Mouse (Mus musculus): Measurements from ENCODE around the gene Gmeb1. TPM values are rescaled to one million over a fixed set of nuclear protein-coding genes. Genes with fewer than 3 reads are reported as not detected.
"Not testable (repeated sequence)": the region's sequence is repeated elsewhere in the genome, so short reads cannot be mapped to it uniquely, and the experiment has no call there.

Gmeb1 gene
- total RNA-seq, 2 experiments from 2014 or later, result 22.1 to 22.8 TPM

- DNase-seq (ENCODE audit: low spot score in 2 of 2), result no peak
Observed at GRCm38 (mm10) chr4:132234710-132235109, 26.7 kb downstream of the Gmeb1 start.

- no peak for DNase-seq (ENCODE audit: low spot score in 2 of 2)
Observed at GRCm38 (mm10) chr4:132230422-132230821, 31.0 kb downstream of the Gmeb1 start.

GRCm38 (mm10) chr4:132222001-132222400, 39.4 kb downstream of the Gmeb1 start:
- not testable (repeated sequence) for DNase-seq (ENCODE audit: low spot score in 2 of 2)

- DNase-seq (ENCODE audit: low spot score in 2 of 2), result not testable (repeated sequence)
Observed at GRCm38 (mm10) chr4:132218439-132218838, 43.0 kb downstream of the Gmeb1 start.

GRCm38 (mm10) chr4:132217781-132218180, 43.6 kb downstream of the Gmeb1 start:
- no peak for DNase-seq (ENCODE audit: low spot score in 2 of 2)

- DNase-seq (ENCODE audit: low spot score in 2 of 2), result no peak
Observed at GRCm38 (mm10) chr4:132216602-132217001, 44.8 kb downstream of the Gmeb1 start.

- no peak for DNase-seq (ENCODE audit: low spot score in 2 of 2)
Observed at GRCm38 (mm10) chr4:132214847-132215246, 46.6 kb downstream of the Gmeb1 start.

GRCm38 (mm10) chr4:132211953-132212734, 49.3 kb downstream of the Gmeb1 start, which contains the start of gene Ythdf2:
Gene Ythdf2 (minus strand): TSS chr4:132212303.
- DNase-seq (ENCODE audit: low spot score in 2 of 2), result peak; percentile 95 to 96

- DNase-seq (ENCODE audit: low spot score in 2 of 2), result peak in 1 of 2 experiments; percentile 8
Observed at GRCm38 (mm10) chr4:132211091-132211942, 50.1 kb downstream of the Gmeb1 start.

- DNase-seq (ENCODE audit: low spot score in 2 of 2), result no peak
Observed at GRCm38 (mm10) chr4:132210325-132210724, 51.1 kb downstream of the Gmeb1 start.

GRCm38 (mm10) chr4:132209299-132209698, 52.1 kb downstream of the Gmeb1 start:
- no peak for DNase-seq (ENCODE audit: low spot score in 2 of 2)

GRCm38 (mm10) chr4:132207280-132207679, 54.1 kb downstream of the Gmeb1 start:
- DNase-seq (ENCODE audit: low spot score in 2 of 2), result no peak

GRCm38 (mm10) chr4:132198771-132199170, 62.6 kb downstream of the Gmeb1 start:
- DNase-seq (ENCODE audit: low spot score in 2 of 2), result no peak

GRCm38 (mm10) chr4:132198285-132198712, 63.1 kb downstream of the Gmeb1 start:
- no peak for DNase-seq (ENCODE audit: low spot score in 2 of 2)

GRCm38 (mm10) chr4:132194975-132195374, 66.4 kb downstream of the Gmeb1 start:
- no peak for DNase-seq (ENCODE audit: low spot score in 2 of 2)

- no peak for DNase-seq (ENCODE audit: low spot score in 2 of 2)
Observed at GRCm38 (mm10) chr4:132194373-132194772, 67.0 kb downstream of the Gmeb1 start.

- no peak for DNase-seq (ENCODE audit: low spot score in 2 of 2)
Observed at GRCm38 (mm10) chr4:132187826-132188401, 73.5 kb downstream of the Gmeb1 start.

GRCm38 (mm10) chr4:132183162-132183561, 78.2 kb downstream of the Gmeb1 start:
- DNase-seq (ENCODE audit: low spot score in 2 of 2), result no peak

- DNase-seq (ENCODE audit: low spot score in 2 of 2), result no peak
Observed at GRCm38 (mm10) chr4:132181721-132182658, 79.4 kb downstream of the Gmeb1 start.

GRCm38 (mm10) chr4:132180710-132181109, 80.7 kb downstream of the Gmeb1 start:
- peak in 1 of 2 experiments; percentile 44 for DNase-seq (ENCODE audit: low spot score in 2 of 2)
